Comparison of ENCODE assay signal across 8 mouse cellular contexts in genomic region chr3:28170911-28171618, GRCm38 (mm10).
DNase-seq lines count a peak whose midpoint lies in the region; ATAC-seq lines count a peak whose summit lies in the region.

No protein-coding gene starts in this region.

- no peaks in the 10 kb centered on the region for H3K36me3 ChIP-seq in embryonic facial prominence, embryonic 10.5 days (replicated peaks)
- H3K36me3 ChIP-seq in hindbrain, embryonic 15.5 days, result no peaks in the 10 kb centered on the region
- no peaks in the 10 kb centered on the region for H3K36me3 ChIP-seq in liver, embryonic 13.5 days
- no peaks in the 10 kb centered on the region for H3K36me3 ChIP-seq in neural tube, embryonic 11.5 days (ENCODE audit: control insufficient read depth, insufficient read depth, low read length)

- 36% methylated on average over 17 of the region's 17 CpGs for WGBS in embryonic facial prominence, embryonic 10.5 days
- WGBS in hindbrain, embryonic 15.5 days, result 34% methylated on average over 17 of the region's 17 CpGs
- 24% methylated on average over 17 of the region's 17 CpGs for WGBS in liver, embryonic 13.5 days (ENCODE audit: insufficient replicate concordance)
- 46% methylated on average over 17 of the region's 17 CpGs for WGBS in neural tube, embryonic 11.5 days

- peak overlapping the region; percentile 13; the same call in 1 of the 2 replicates for H3K4me2 ChIP-seq in hindbrain, embryonic 15.5 days
- peak overlapping the region; percentile 51 for H3K4me2 ChIP-seq in liver, embryonic 13.5 days
- H3K4me2 ChIP-seq in neural tube, embryonic 11.5 days (ENCODE audit: low read depth), result no peak overlapping the region

- ATAC-seq in hindbrain, embryonic 15.5 days (ENCODE audit: low FRiP score, low read depth), result no peak
- peak; percentile 48; the same call in 1 of the 2 replicates for ATAC-seq in liver, embryonic 13.5 days (ENCODE audit: low read depth)
- no peak for ATAC-seq in neural tube, embryonic 11.5 days (ENCODE audit: insufficient read depth, low FRiP score, low TSS enrichment)

- no peak overlapping the region for H3K4me3 ChIP-seq in embryonic facial prominence, embryonic 10.5 days
- H3K4me3 ChIP-seq in hindbrain, embryonic 15.5 days, result no peak overlapping the region
- 0 out of 2 replicates have a peak overlapping the region, but pooled peaks have one; percentile 7 for H3K4me3 ChIP-seq in liver, embryonic 13.5 days (replicated peaks)
- H3K4me3 ChIP-seq in neural tube, embryonic 11.5 days (ENCODE audit: low read depth, low read length), result no peak overlapping the region

- DNase-seq in adrenal gland, adult (ENCODE audit: inconsistent age in 2 of 2, low spot score in 1 of 2), result peak; percentile 34 to 71
- DNase-seq in adrenal gland, postnatal 4 days (ENCODE audit: low spot score in 2 of 2), result no peak
- DNase-seq in ZHBTc4 (ENCODE audit: low read depth, low spot score), result peak; percentile 18
- DNase-seq in embryonic facial prominence, embryonic 10.5 days (ENCODE audit: low spot score), result peak; percentile 54
- DNase-seq in liver, embryonic 13.5 days, result peak; percentile 32
- peak; percentile 48 for DNase-seq in neural tube, embryonic 11.5 days (ENCODE audit: low spot score)
- peak; percentile 87 for DNase-seq in thymus, postnatal 4 days

- H3K27ac ChIP-seq in embryonic facial prominence, embryonic 10.5 days (replicated peaks), result 0 out of 2 replicates have a peak overlapping the region, but pooled peaks have one; percentile 10
- no peak overlapping the region for H3K27ac ChIP-seq in hindbrain, embryonic 15.5 days (replicated peaks)
- no peak overlapping the region for H3K27ac ChIP-seq in liver, embryonic 13.5 days
- H3K27ac ChIP-seq in neural tube, embryonic 11.5 days (ENCODE audit: low read depth, low read length), result no peak overlapping the region

- no peak overlapping the region for H3K9ac ChIP-seq in hindbrain, embryonic 15.5 days
- H3K9ac ChIP-seq in liver, embryonic 13.5 days, result no peak overlapping the region
- no peak overlapping the region for H3K9ac ChIP-seq in neural tube, embryonic 11.5 days (ENCODE audit: low read length)

- H3K27me3 ChIP-seq in embryonic facial prominence, embryonic 10.5 days (replicated peaks; ENCODE audit: low read depth, poor library complexity, severe bottlenecking), result 0 out of 2 replicates have a peak, but pooled peaks cover 4% of the 10 kb centered on the region
- no peaks in the 10 kb centered on the region for H3K27me3 ChIP-seq in hindbrain, embryonic 15.5 days
- no peaks in the 10 kb centered on the region for H3K27me3 ChIP-seq in liver, embryonic 13.5 days
- H3K27me3 ChIP-seq in neural tube, embryonic 11.5 days (ENCODE audit: control insufficient read depth, insufficient read depth, low read length), result no peaks in the 10 kb centered on the region

- H3K9me3 ChIP-seq in embryonic facial prominence, embryonic 10.5 days, result no peaks in the 10 kb centered on the region
- H3K9me3 ChIP-seq in hindbrain, embryonic 15.5 days, result no peaks in the 10 kb centered on the region
- H3K9me3 ChIP-seq in liver, embryonic 13.5 days (replicated peaks), result no peaks in the 10 kb centered on the region
- H3K9me3 ChIP-seq in neural tube, embryonic 11.5 days (ENCODE audit: control insufficient read depth, low read length), result no peaks in the 10 kb centered on the region

- peaks cover 26% of the 10 kb centered on the region for H3K4me1 ChIP-seq in embryonic facial prominence, embryonic 10.5 days
- H3K4me1 ChIP-seq in hindbrain, embryonic 15.5 days (replicated peaks), result peaks cover 18% of the 10 kb centered on the region
- peaks cover 14% of the 10 kb centered on the region for H3K4me1 ChIP-seq in liver, embryonic 13.5 days (replicated peaks)
- no peaks in the 10 kb centered on the region for H3K4me1 ChIP-seq in neural tube, embryonic 11.5 days (ENCODE audit: control insufficient read depth, insufficient read depth, low read length)

Comparison
In these comparisons a context has a peak if more than half of its experiments do, and no peak if none do; other contexts are left out.
1. DNase-seq: peak in adrenal gland, adult (2 of 2), ZHBTc4 (single experiment), embryonic facial prominence, embryonic 10.5 days (single experiment), liver, embryonic 13.5 days (single experiment), neural tube, embryonic 11.5 days (single experiment) and thymus, postnatal 4 days (single experiment); none in adrenal gland, postnatal 4 days (0 of 2).